Mouse (Mus musculus) B cell, adult 67 days (primary cell): ENCODE results near the gene Ttc9b. TPM values are rescaled to one million over a fixed set of nuclear protein-coding genes. Genes with fewer than 3 reads are reported as not detected.

Experiments
- total RNA-seq, 2 experiments: library from RNA; stranded (reverse); gene quantifications; 4 replicates each; pipeline ENCODE4 v1.2.4; 2023

Ttc9b gene
- total RNA-seq, result not detected

DNA sequence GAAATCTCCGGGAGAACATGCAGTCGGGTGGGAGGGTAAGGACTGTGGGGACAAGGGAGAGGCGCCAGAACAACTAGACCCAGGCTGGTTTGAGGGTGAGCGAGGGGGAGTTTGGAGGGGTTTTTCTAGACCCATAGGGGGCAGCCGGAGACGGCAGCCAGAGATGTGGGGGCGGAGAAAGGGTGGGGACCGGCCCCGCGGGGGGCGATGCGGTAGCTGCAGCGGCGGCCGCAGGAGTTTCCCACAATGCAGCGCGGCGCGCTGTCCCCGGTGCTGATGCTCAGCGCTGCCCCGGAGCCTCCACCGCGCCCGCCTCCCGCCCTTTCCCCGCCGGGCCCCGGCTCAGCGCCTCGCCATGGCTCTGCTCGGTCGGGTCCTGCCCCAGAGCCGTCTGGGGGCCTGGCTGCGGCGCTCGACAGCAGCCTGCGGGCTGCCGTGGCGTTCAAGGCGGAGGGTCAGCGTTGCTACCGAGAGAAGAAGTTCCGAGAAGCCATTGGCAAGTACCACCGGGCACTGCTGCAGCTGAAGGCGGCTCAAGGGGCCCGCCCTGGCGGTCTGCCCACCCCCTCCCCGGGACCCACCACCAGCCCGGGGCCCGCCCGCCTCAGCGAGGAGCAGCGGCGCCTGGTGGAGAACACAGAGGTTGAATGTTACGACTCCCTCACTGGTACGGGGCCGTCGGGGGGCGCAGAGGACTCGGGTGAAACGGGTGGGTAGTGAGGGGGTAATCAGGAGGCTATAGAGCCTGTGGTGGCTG is at the start of gene Ttc9b:
Ttc9b (plus strand) TSS at position 235 of the 757 bp plus-strand sequence.

DNA sequence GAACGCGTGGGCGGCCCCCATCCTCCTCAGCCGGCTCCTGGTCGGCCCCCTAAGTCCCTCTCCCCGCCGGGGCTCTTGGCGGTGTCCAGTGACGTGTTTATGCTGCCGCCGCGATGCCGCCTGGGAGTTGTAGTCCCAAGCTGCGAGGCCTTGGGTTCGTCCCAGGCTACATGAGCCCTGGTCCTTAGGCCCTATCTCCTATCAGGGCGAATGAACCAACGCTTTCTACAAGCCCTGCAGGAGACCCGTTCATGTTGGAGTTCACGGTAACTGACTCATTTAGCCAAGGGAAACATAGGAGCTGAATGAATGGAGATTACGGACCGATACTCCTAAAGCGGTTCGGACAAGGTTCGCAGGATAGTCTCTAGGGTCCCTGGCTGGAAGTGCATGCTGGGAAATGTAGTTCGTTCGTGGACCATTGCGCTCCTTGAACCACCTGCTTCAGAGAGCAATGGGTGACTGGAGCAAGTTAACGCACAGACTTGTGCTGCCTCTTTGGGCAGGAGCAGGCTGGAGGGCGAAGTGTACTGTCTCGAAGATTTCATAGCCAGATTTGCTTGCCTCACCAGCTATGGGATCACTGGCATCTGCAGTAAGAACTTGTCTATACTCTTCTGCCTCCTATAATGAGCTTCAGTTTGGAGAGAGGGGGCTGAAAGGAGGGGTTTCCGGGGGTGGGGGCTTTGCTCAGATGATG is 21.0 kb downstream of the Ttc9b start, which contains the start of gene Map3k10:
Map3k10 (minus strand) TSS at position 77 of the 700 bp plus-strand sequence.

DNA sequence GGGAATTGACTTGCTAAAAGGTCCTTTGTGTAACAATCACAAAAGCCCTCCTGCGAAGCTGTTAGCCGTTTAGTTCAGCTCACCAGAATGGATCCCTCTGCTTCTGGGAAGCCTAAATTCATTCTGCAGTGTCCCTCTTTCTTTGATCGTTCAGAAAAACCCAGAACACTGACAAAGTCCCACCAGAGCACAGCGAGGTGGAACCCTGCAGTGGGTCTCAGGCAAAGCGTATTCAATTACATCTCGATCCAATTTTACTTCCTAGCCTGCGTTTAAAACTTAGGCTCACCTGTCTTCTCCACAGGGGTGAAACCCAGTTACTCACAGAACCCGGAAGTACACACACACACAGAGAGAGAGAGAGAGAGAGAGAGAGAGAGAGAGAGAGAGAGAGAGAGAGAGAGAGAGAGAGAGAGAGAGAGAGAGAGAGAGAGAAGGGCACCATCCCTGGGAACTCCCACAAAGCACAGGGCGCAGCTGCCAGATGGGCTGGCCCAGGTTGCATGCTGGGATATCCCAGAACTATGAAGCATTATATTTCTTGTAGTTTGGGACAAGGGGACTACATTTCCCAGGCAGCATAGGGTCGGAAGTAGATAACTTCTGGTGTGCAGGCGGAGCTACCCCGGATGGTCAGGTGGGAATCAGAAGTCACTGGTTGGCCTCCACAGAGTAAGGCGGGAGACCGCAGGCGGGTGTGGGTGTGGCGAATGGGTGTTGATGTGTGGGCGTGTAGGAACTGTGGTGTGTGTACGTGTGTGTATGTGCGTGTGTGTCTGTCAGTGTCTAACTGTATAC is 35.3 kb downstream of the Ttc9b start, which contains the start of gene Zfp607b:
Zfp607b (plus strand) TSS at position 526 of the 798 bp plus-strand sequence.

Other genes starting within 250 kb of the Ttc9b start
- 1 to 10 TPM in 1 of 2 experiments, under 1 TPM in 1; 0.18 to 1.2 TPM for gene Sptbn4, start 206.2 kb upstream of the Ttc9b start, total RNA-seq
- 10 to 100 TPM; 68.2 to 79.7 TPM for gene Blvrb, start 205.9 kb upstream of the Ttc9b start, total RNA-seq
- gene Sertad3, start 180.1 kb upstream of the Ttc9b start, total RNA-seq, result 10 to 100 TPM; 21.4 to 21.7 TPM
- gene Sertad1, start 167.0 kb upstream of the Ttc9b start, total RNA-seq, result 10 to 100 TPM; 31.8 to 34.5 TPM
- under 1 TPM; 0.27 to 0.46 TPM for gene Prx, start 154.6 kb upstream of the Ttc9b start, total RNA-seq
- not detected for gene Hipk4, start 130.6 kb upstream of the Ttc9b start, total RNA-seq
- gene Pld3, start 100.7 kb upstream of the Ttc9b start, total RNA-seq, result 10 to 100 TPM; 54.4 to 55.1 TPM
- gene 2310022A10Rik, start 100.7 kb upstream of the Ttc9b start, total RNA-seq, result 10 to 100 TPM; 26.4 to 29.2 TPM
- 100 to 1,000 TPM in 1 of 2 experiments, 10 to 100 TPM in 1; 99.1 to 102 TPM for gene Akt2, start 62.4 kb upstream of the Ttc9b start, total RNA-seq
- gene Map3k10, start 20.7 kb downstream of the Ttc9b start, total RNA-seq, result 10 to 100 TPM; 12.6 to 16.5 TPM
- gene Zfp607b, start 35.4 kb downstream of the Ttc9b start, total RNA-seq, result 1 to 10 TPM; 1.3 to 2.2 TPM
- 10 to 100 TPM; 21.5 to 22.2 TPM for gene Zfp60, start 77.5 kb downstream of the Ttc9b start, total RNA-seq
- 10 to 100 TPM; 11.0 to 16.7 TPM for gene Zfp626, start 153.3 kb downstream of the Ttc9b start, total RNA-seq
- 1 to 10 TPM; 5.8 to 7.8 TPM for gene Zfp59, start 184.7 kb downstream of the Ttc9b start, total RNA-seq
- gene Zfp607a, start 203.6 kb downstream of the Ttc9b start, total RNA-seq, result 10 to 100 TPM; 14.1 to 14.8 TPM